Mouse (Mus musculus): ENCODE results near the gene Snd1. TPM values are rescaled to one million over a fixed set of nuclear protein-coding genes. Genes with fewer than 3 reads are reported as not detected.
"Not testable (repeated sequence)": the region's sequence is repeated elsewhere in the genome, so short reads cannot be mapped to it uniquely, and the experiment has no call there.

The Snd1 gene
- total RNA-seq, 4 experiments from 2014 or later: 152 to 181 (median 176) TPM

GRCm38 (mm10) chr6:28923091-28923824 is 448.3 kb downstream of the Snd1 start:
- DNase-seq: no peak

DNA sequence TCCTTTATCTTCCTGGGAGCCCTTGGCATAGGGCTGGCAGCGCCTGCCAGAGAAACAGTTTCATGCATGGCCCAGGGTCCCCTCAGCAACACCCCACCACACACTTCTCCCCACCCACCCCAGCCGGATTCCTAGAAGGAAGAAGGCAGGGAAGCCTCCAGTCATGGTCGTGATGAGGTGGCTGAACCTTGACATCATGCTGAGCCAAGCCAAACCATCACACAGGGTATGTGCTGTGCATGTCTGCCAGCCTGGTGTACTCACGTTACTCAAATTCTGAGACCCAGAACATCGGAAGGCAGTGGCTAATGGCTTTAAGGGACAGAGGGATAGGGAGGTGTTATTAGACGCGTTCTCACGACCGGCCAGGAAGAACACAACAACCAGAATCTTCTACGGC is 448.9 kb downstream of the Snd1 start:
- DNase-seq: no peak

DNA sequence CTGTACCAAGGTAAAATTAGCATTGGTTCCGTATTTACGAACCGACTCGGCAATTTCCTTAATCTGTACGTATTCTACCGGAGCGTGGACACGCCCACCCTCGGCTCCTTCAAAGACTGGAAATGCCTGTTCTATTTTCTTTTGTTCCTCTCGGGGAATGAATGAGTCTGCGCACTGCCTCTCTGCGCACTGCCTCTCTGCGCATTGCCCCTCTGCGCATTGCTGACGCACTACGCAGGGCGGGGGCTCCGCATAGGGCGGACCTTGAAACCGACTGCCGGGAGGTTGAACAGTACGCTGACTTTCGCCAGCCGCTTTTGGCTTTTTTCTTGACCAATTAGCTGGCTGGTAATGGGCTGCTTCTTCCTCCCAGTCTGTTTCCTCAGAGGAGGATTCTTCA is 453.0 kb downstream of the Snd1 start:
- not testable (repeated sequence) for DNase-seq

DNA sequence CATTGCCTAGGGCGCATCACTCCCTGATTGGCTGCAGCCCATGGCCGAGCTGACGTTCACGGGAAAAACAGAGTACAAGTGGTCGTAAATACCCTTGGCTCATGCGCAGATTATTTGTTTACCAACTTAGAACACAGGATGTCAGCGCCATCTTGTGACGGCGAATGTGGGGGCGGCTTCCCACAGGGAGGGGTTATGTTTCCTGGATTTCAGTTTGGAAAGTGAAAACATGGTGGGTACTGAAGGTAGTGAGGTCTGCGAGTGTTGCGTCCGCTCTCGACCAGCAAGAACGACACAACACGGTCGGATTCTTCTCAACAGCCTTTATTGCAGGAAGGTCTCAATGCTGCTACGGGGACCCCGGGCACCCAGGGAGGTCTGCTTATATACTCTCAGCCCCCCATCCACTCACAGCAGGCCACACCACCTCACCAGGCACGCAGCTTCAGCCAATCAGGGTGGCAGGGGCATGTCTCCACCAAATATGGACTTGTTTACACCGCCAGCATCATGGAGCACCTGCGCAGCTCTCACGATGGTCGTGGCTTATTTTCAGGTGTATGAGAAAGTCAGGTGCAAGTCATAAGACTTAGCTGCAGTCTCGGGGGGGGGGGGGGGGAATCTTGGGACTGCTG is 454.3 kb downstream of the Snd1 start:
- DNase-seq: not testable (repeated sequence)

- no peak for DNase-seq
Measured at GRCm38 (mm10) chr6:28931234-28931633, 456.3 kb downstream of the Snd1 start.

- DNase-seq: no peak
Measured at GRCm38 (mm10) chr6:28931636-28932327, 456.8 kb downstream of the Snd1 start.

GRCm38 (mm10) chr6:28932328-28932937 is 457.5 kb downstream of the Snd1 start:
- no peak for DNase-seq

- DNase-seq: no peak
Measured at GRCm38 (mm10) chr6:28935736-28936135, 460.8 kb downstream of the Snd1 start.

DNA sequence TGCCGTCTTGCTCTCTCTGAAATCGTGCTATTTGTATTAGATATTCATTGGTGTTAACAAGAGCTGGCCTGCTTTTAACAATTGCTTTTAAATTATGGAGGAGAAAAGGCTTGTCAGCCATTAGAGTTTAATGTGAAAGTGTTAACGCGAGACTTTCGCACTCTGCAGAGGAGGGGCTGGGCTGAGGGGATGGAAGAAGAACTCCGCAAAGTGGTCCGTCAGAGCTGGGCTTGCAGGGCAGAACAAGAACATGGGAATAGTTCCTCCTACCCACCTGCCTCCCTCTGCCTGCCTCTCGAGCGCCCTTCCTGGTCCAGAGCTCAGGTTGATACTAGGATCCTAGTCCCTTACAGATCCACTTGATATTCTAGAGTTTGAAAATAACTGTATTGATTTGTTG is 472.3 kb downstream of the Snd1 start:
- DNase-seq: no peak

DNA sequence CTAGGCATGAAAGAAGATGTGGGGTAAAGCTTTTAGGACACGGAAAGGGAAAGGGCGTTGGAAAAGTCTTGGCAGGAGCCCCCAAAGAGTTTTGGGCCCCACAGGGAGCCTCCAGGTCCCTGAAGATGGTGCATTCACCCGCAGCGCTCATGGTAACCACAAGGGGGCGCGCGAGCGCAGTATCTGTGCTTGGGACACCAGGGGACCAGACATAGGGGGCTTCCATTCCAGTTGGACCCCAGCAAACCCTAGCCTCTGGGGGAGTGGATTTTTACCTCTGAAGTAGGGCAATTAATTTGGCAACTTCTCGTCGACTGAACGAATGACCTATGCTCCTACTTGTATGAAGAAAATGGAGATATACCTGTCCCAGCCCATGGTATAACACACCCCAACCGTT is 474.3 kb downstream of the Snd1 start:
- DNase-seq: peak; percentile 38

DNA sequence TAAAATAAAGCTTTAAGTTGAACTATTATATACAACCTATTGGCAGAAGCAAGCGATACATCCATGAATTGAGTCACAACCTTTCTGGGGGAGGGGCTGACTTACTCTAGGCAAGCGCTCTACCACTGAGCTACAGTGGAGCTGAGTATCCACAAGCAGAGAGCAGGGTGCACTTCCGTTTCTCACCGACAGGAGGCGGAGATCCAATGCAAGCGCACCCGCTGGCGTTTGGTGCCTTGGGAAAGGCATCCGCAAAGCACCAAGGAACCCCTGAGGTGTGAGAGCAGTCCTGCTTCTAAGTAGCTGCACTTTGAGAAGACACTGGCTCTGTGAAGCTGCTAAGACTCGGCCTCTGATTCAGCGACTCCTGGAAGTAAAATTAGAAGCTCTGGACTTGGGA is 480.6 kb downstream of the Snd1 start:
- no peak for DNase-seq

GRCm38 (mm10) chr6:28957486-28957885 is 482.5 kb downstream of the Snd1 start:
- DNase-seq: no peak

DNA sequence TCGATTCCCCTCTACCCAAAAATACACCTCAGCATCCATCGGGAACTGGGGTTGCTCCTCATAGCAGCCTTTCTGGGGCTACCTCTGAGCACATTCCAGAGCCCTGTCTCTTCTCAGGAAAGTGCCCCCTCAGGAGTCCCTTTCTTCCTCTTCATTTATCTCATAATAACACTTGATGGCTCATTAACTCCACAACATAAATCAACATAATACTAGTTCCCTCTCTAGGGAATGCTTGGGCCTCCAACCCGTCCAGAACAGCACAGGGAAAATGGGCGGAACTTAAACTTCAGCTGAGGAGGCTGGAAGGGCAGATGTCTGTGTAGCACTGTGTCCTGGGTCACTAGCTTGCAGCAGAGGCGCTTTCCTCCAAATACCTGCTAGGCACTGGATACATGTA is 488.2 kb downstream of the Snd1 start:
- DNase-seq: no peak

DNA sequence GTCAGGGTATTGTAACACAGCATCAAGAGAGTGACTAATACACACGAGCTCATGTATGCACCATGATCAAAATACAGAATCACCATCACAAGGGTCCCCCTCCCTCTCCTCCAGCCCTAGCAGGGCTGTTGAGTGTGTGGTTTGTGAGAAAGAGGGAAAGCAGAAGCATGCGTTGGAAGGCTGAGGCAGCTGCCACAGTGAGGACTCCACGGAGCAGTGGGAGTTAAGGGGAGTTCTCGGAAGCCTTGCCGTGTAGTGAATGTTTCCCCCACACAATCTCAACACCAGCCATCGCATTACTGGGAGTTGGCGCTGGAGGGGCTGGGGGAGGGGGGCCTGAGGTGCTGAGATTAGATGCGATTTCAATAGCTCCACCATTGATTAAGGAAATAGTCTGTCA is 490.3 kb downstream of the Snd1 start:
- no peak for DNase-seq

DNA sequence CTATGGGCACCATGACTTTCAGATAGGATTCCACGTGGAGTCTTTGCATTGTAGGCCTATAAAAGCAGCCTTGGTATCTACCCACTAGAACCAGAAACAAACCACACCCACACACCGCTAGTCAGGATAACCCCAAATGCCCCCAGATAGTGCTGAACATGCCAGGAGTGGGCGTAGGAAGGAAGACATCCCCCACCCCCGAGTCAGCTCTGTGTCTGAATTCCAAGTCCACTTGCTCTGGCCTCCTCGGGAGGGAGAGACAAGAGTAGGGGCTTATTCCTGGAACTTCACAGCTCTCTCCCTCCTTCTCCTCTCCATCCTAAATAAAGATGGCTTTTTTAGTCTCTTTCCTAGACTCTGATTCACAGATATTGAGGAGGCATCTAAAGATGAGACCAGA is 494.7 kb downstream of the Snd1 start:
- DNase-seq: no peak

GRCm38 (mm10) chr6:28970711-28971110 is 495.8 kb downstream of the Snd1 start:
- no peak for DNase-seq

- no peak for DNase-seq
Measured at GRCm38 (mm10) chr6:28974498-28974897, 499.6 kb downstream of the Snd1 start.

GRCm38 (mm10) chr6:28975106-28975505 is 500.2 kb downstream of the Snd1 start:
- DNase-seq: peak; percentile 54

DNA sequence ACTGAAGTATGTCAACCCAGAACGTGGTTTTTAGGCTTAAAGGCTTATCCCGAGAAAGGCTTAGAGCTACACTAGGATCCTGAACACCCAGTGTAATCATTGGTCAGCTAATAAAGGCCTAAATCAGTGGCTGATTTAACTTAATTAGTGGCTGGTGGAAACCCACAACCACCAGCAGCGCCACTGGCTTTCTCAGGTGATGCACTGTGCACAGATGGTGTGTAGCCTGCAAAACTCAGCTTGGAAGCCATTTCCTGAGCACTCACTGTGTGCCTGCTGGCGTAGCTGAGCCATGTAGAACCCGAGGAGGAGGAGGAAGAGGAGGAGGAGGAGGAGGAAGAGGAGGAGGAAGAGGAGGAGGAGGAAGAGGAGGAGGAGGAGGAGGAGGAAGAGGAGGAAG is 503.1 kb downstream of the Snd1 start:
- no peak for DNase-seq

GRCm38 (mm10) chr6:28978881-28979280 is 503.9 kb downstream of the Snd1 start:
- no peak for DNase-seq

DNA sequence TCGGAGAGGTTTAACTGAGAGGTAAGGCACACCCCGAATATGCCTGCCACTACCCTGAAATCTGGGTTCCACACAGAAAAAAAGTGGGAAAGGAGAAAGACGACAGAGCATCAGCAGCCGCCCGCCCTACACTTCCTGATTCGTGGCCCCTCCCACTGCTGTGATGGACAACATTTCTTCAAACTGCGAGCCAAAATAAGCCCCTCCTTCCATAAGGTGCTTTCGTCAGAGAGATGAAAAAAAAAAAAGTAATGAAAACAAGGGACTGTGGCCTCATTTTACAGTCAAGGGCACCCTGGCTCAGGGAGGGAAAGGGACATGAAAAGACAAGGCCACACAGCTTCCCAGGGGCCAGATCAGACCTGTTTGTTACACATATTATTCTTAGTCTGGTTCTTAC is 504.6 kb downstream of the Snd1 start:
- DNase-seq: peak; percentile 24

GRCm38 (mm10) chr6:28980219-28980618 is 505.3 kb downstream of the Snd1 start:
- DNase-seq: no peak

Data from adrenal gland, adult 8-10 months (tissue).